Mouse (Mus musculus) midbrain, postnatal 0 days (tissue): ENCODE results near the gene 2210017I01Rik. TPM values are rescaled to one million over a fixed set of nuclear protein-coding genes. Genes with fewer than 3 reads are reported as not detected.
A peak's percentile ranks its signal among the peaks of the same experiment; 100 is the strongest.

Experiments used
- ATAC-seq: fragments of 200-750 bp; cut with Nextera tagmentation; 2 replicates; pipeline ENCODE4 v1.8.0; 2017; ENCODE audit warnings: moderate number of reproducible peaks, mild to moderate bottlenecking, moderate TSS enrichment, moderate library complexity; ENCODE audit not compliant: low FRiP score
- DNase-seq: peaks from one replicate; pipeline ENCODE4 v3.0.0-alpha.2; 2015; ENCODE audit warnings: low spot score
- H3K27ac ChIP-seq: fragments of 300-500 bp; sonication (generic); 2 replicates; pipeline ENCODE4 v1.5.1; 2014; ENCODE audit warnings: low read depth, mild to moderate bottlenecking, low read length, mixed read lengths
- H3K27me3 ChIP-seq: fragments of 300-500 bp; sonication (generic); 2 replicates; pipeline ENCODE4 v1.6.1; 2014; ENCODE audit warnings: low read length, control low read depth, mixed read lengths; ENCODE audit not compliant: insufficient read depth
- H3K36me3 ChIP-seq: fragments of 300-500 bp; sonication (generic); 2 replicates; pipeline ENCODE4 v1.6.1; 2014; ENCODE audit warnings: low read length, control low read depth, mixed read lengths; ENCODE audit not compliant: insufficient read depth
- H3K4me1 ChIP-seq: fragments of 300-500 bp; sonication (generic); 2 replicates; pipeline ENCODE4 v1.6.1; 2014; ENCODE audit warnings: mild to moderate bottlenecking, control low read depth, antibody characterized with exemption, low read length, mixed read lengths; ENCODE audit not compliant: insufficient read depth
- H3K4me2 ChIP-seq: fragments of 300-500 bp; sonication (generic); 2 replicates; pipeline ENCODE4 v1.6.1; 2014; ENCODE audit warnings: low read depth, mild to moderate bottlenecking, low read length, mixed read lengths; ENCODE audit not compliant: poor library complexity, severe bottlenecking
- H3K4me3 ChIP-seq: fragments of 300-500 bp; sonication (generic); 2 replicates; pipeline ENCODE4 v1.5.1; 2014; ENCODE audit warnings: low read depth, mild to moderate bottlenecking, low read length, moderate library complexity
- H3K9ac ChIP-seq: fragments of 300-500 bp; sonication (generic); replicated peaks from 2 replicates; pipeline ENCODE4 v1.6.1; 2014; ENCODE audit warnings: mild to moderate bottlenecking, low read length, moderate library complexity, mixed read lengths; ENCODE audit not compliant: poor library complexity, severe bottlenecking
- H3K9me3 ChIP-seq: fragments of 300-500 bp; sonication (generic); 2 replicates; pipeline ENCODE4 v1.6.1; 2016; ENCODE audit warnings: low read length, control low read depth
- CTCF ChIP-seq: IDR thresholded peaks from 2 replicates; pipeline ENCODE4 v1.5.1; 2016; ENCODE audit warnings: antibody characterized with exemption, mild to moderate bottlenecking
- WGBS: fragments of 180-500 bp; shearing (Covaris S2); extraction: QIAGEN DNeasy Blood & Tissue Kit; methylation state at CpG from one replicate; pipeline ENCODE4 v1.1.7; 2014; 5-methylcytosine and 5-hydroxymethylcytosine counted together
- polyA plus RNA-seq: library from polyadenylated mRNA; unstranded; fragments of >200 nt; fragmentation: Nextera tagmentation; extraction: Ambion mirVana; gene quantifications from 2 replicates; pipeline ENCODE4 v1.2.1, GENCODE M21; 2015
- total RNA-seq: library from RNA; depleted of rRNA; stranded (reverse); fragments of >200 nt; gene quantifications from 2 replicates; pipeline ENCODE4 v1.2.3, GENCODE M21; 2014; rRNA removed

Gene 2210017I01Rik
- total and polyA plus RNA-seq, 2 experiments from 2014 or later, result not detected

- Histone ChIP-seq H3K27ac (no peak within 1 kb of the TSS), H3K4me3 (no peak within 1 kb of the TSS), H3K9ac (no peak within 1 kb of the TSS), H3K27me3 (no peaks in the 10 kb centered on the region), H3K9me3 (no peaks in the 10 kb centered on the region), H3K4me1 (no peaks in the 10 kb centered on the region), H3K4me2 (no peak within 1 kb of the TSS), H3K36me3 (no peaks in the 10 kb centered on the region)
- no peak for ATAC-seq
- no peak for TF ChIP-seq CTCF
- WGBS, result 88% methylated on average over 1 of the region's 1 CpGs
- no peak for DNase-seq
Measured at GRCm38 (mm10) chr3:92573449-92574041, 33.7 kb downstream of the 2210017I01Rik start, which contains the start of gene Ivl. Ivl (minus strand) TSS chr3:92573735.

GRCm38 (mm10) chr3:92572514-92573155, 34.7 kb downstream of the 2210017I01Rik start:
- WGBS, result 75% methylated on average over 2 of the region's 2 CpGs
- no peaks in the 10 kb centered on the region for H3K27me3 ChIP-seq
- no peaks in the 10 kb centered on the region for H3K9me3 ChIP-seq
- ATAC-seq (no peak), DNase-seq (no peak)
- TF ChIP-seq CTCF, result no peak
- no peak overlapping the region for H3K4me3 ChIP-seq
- H3K27ac ChIP-seq, result no peak overlapping the region
- no peak overlapping the region for H3K4me2 ChIP-seq
- H3K36me3 ChIP-seq, result no peaks in the 10 kb centered on the region
- H3K9ac ChIP-seq, result no peak overlapping the region
- no peaks in the 10 kb centered on the region for H3K4me1 ChIP-seq

GRCm38 (mm10) chr3:92568752-92569151, 38.5 kb downstream of the 2210017I01Rik start:
- H3K4me1 ChIP-seq, result no peaks in the 10 kb centered on the region
- no peaks in the 10 kb centered on the region for H3K27me3 ChIP-seq
- no peaks in the 10 kb centered on the region for H3K36me3 ChIP-seq
- ATAC-seq (no peak), DNase-seq (no peak)
- no peak overlapping the region for H3K4me2 ChIP-seq
- no peak overlapping the region for H3K4me3 ChIP-seq
- WGBS, result 93% methylated on average over 2 of the region's 2 CpGs
- H3K9ac ChIP-seq, result no peak overlapping the region
- H3K27ac ChIP-seq, result no peak overlapping the region
- no peaks in the 10 kb centered on the region for H3K9me3 ChIP-seq
- TF ChIP-seq CTCF, result no peak

GRCm38 (mm10) chr3:92565418-92565817, 41.9 kb downstream of the 2210017I01Rik start:
- ATAC-seq (no peak), DNase-seq (peak; percentile 27)
- Histone ChIP-seq H3K27me3 (no peaks in the 10 kb centered on the region), H3K4me2 (no peak overlapping the region), H3K4me1 (no peaks in the 10 kb centered on the region), H3K9me3 (no peaks in the 10 kb centered on the region), H3K27ac (no peak overlapping the region), H3K36me3 (no peaks in the 10 kb centered on the region), H3K9ac (no peak overlapping the region), H3K4me3 (no peak overlapping the region)
- peak; percentile 48 for TF ChIP-seq CTCF

Other genes starting within 250 kb of the 2210017I01Rik start
- not detected in 2 replicates for gene Sprr2f, start 242.3 kb downstream of the 2210017I01Rik start, total RNA-seq
- not detected in 2 replicates for gene Sprr2f, start 242.3 kb downstream of the 2210017I01Rik start, polyA plus RNA-seq
- gene Sprr2h, start 221.8 kb downstream of the 2210017I01Rik start, total RNA-seq, result not detected in 2 replicates
- not detected in 2 replicates for gene Sprr2h, start 221.8 kb downstream of the 2210017I01Rik start, polyA plus RNA-seq
- not detected in 2 replicates for gene Sprr2i, start 199.5 kb downstream of the 2210017I01Rik start, total RNA-seq
- not detected in 2 replicates for gene Sprr2i, start 199.5 kb downstream of the 2210017I01Rik start, polyA plus RNA-seq
- gene Sprr2j-ps, start 189.4 kb downstream of the 2210017I01Rik start, total RNA-seq, result not detected in 2 replicates
- gene Sprr2j-ps, start 189.4 kb downstream of the 2210017I01Rik start, polyA plus RNA-seq, result not detected in 2 replicates
- gene Gm9774, start 178.1 kb downstream of the 2210017I01Rik start, total RNA-seq, result 5.0 and 7.8 TPM in 2 replicates
- 9.5 and 11.4 TPM in 2 replicates for gene Gm9774, start 178.1 kb downstream of the 2210017I01Rik start, polyA plus RNA-seq
- gene Sprr2k, start 174.9 kb downstream of the 2210017I01Rik start, total RNA-seq, result not detected in 2 replicates
- not detected in 2 replicates for gene Sprr2k, start 174.9 kb downstream of the 2210017I01Rik start, polyA plus RNA-seq
- not detected in 2 replicates for gene Sprr1b, start 168.7 kb downstream of the 2210017I01Rik start, total RNA-seq
- not detected in 2 replicates for gene Sprr1b, start 168.7 kb downstream of the 2210017I01Rik start, polyA plus RNA-seq
- not detected in 2 replicates for gene Sprr3, start 148.8 kb downstream of the 2210017I01Rik start, total RNA-seq
- not detected in 2 replicates for gene Sprr3, start 148.8 kb downstream of the 2210017I01Rik start, polyA plus RNA-seq
- not detected in 2 replicates for gene Sprr1a, start 121.6 kb downstream of the 2210017I01Rik start, total RNA-seq
- gene Sprr1a, start 121.6 kb downstream of the 2210017I01Rik start, polyA plus RNA-seq, result not detected in 2 replicates
- gene Sprr4, start 107.0 kb downstream of the 2210017I01Rik start, total RNA-seq, result not detected in 2 replicates
- gene Sprr4, start 107.0 kb downstream of the 2210017I01Rik start, polyA plus RNA-seq, result not detected in 2 replicates
- not detected in 2 replicates for gene 2310046K23Rik, start 73.0 kb downstream of the 2210017I01Rik start, total RNA-seq
- not detected in 2 replicates for gene 2310046K23Rik, start 73.0 kb downstream of the 2210017I01Rik start, polyA plus RNA-seq
- 0.82 TPM in 1 of 2 replicates, not detected in the other for gene Ivl, start 33.8 kb downstream of the 2210017I01Rik start, total RNA-seq
- not detected in 2 replicates for gene Ivl, start 33.8 kb downstream of the 2210017I01Rik start, polyA plus RNA-seq
- gene Smcp, start 18.5 kb downstream of the 2210017I01Rik start, total RNA-seq, result not detected in 2 replicates
- not detected in 2 replicates for gene Smcp, start 18.5 kb downstream of the 2210017I01Rik start, polyA plus RNA-seq
- gene Lce6a, start 14.2 kb upstream of the 2210017I01Rik start, total RNA-seq, result not detected in 2 replicates
- not detected in 2 replicates for gene Lce6a, start 14.2 kb upstream of the 2210017I01Rik start, polyA plus RNA-seq
- gene Lce1a1, start 40.8 kb upstream of the 2210017I01Rik start, total RNA-seq, result 0.99 TPM in 1 of 2 replicates, not detected in the other
- not detected in 2 replicates for gene Lce1a1, start 40.8 kb upstream of the 2210017I01Rik start, polyA plus RNA-seq
- 2.7 TPM in 1 of 2 replicates, not detected in the other for gene Lce1b, start 49.4 kb upstream of the 2210017I01Rik start, total RNA-seq
- not detected in 2 replicates for gene Lce1b, start 49.4 kb upstream of the 2210017I01Rik start, polyA plus RNA-seq
- gene Lce1a2, start 62.8 kb upstream of the 2210017I01Rik start, total RNA-seq, result not detected in 2 replicates
- gene Lce1a2, start 62.8 kb upstream of the 2210017I01Rik start, polyA plus RNA-seq, result not detected in 2 replicates
- gene Lce1c, start 71.8 kb upstream of the 2210017I01Rik start, total RNA-seq, result 4.8 TPM in 1 of 2 replicates, not detected in the other
- gene Lce1c, start 71.8 kb upstream of the 2210017I01Rik start, polyA plus RNA-seq, result not detected in 2 replicates
- 1.4 TPM in 1 of 2 replicates, not detected in the other for gene Lce1d, start 79.7 kb upstream of the 2210017I01Rik start, total RNA-seq
- not detected in 2 replicates for gene Lce1d, start 79.7 kb upstream of the 2210017I01Rik start, polyA plus RNA-seq
- not detected in 2 replicates for gene Lce1e, start 101.6 kb upstream of the 2210017I01Rik start, total RNA-seq
- gene Lce1e, start 101.6 kb upstream of the 2210017I01Rik start, polyA plus RNA-seq, result not detected in 2 replicates
- gene Lce1f, start 112.9 kb upstream of the 2210017I01Rik start, total RNA-seq, result not detected in 2 replicates
- not detected in 2 replicates for gene Lce1f, start 112.9 kb upstream of the 2210017I01Rik start, polyA plus RNA-seq
- not detected in 2 replicates for gene Gm38119, start 131.6 kb upstream of the 2210017I01Rik start, total RNA-seq
- not detected in 2 replicates for gene Gm38119, start 131.6 kb upstream of the 2210017I01Rik start, polyA plus RNA-seq
- 1.9 TPM in 1 of 2 replicates, not detected in the other for gene Lce1g, start 144.8 kb upstream of the 2210017I01Rik start, total RNA-seq
- not detected in 2 replicates for gene Lce1g, start 144.8 kb upstream of the 2210017I01Rik start, polyA plus RNA-seq
- not detected in 2 replicates for gene Lce1h, start 157.6 kb upstream of the 2210017I01Rik start, total RNA-seq
- gene Lce1h, start 157.6 kb upstream of the 2210017I01Rik start, polyA plus RNA-seq, result not detected in 2 replicates
- gene Lce1i, start 171.4 kb upstream of the 2210017I01Rik start, total RNA-seq, result 0.66 TPM in 1 of 2 replicates, not detected in the other
- gene Lce1i, start 171.4 kb upstream of the 2210017I01Rik start, polyA plus RNA-seq, result not detected in 2 replicates
- gene Lce1j, start 183.0 kb upstream of the 2210017I01Rik start, total RNA-seq, result not detected in 2 replicates
- gene Lce1j, start 183.0 kb upstream of the 2210017I01Rik start, polyA plus RNA-seq, result not detected in 2 replicates
- gene Lce1k, start 200.4 kb upstream of the 2210017I01Rik start, total RNA-seq, result not detected in 2 replicates
- not detected in 2 replicates for gene Lce1k, start 200.4 kb upstream of the 2210017I01Rik start, polyA plus RNA-seq
- gene Kprp, start 219.8 kb upstream of the 2210017I01Rik start, total RNA-seq, result 0.82 TPM in 1 of 2 replicates, not detected in the other
- gene Kprp, start 219.8 kb upstream of the 2210017I01Rik start, polyA plus RNA-seq, result not detected in 2 replicates
- not detected in 2 replicates for gene Lce1l, start 243.8 kb upstream of the 2210017I01Rik start, total RNA-seq
- not detected in 2 replicates for gene Lce1l, start 243.8 kb upstream of the 2210017I01Rik start, polyA plus RNA-seq